Mouse (Mus musculus): ENCODE data around the gene Fbxo10.
"Not testable (repeated sequence)": the region's sequence is repeated elsewhere in the genome, so short reads cannot be mapped to it uniquely, and the experiment has no call there.

The Fbxo10 gene

DNA sequence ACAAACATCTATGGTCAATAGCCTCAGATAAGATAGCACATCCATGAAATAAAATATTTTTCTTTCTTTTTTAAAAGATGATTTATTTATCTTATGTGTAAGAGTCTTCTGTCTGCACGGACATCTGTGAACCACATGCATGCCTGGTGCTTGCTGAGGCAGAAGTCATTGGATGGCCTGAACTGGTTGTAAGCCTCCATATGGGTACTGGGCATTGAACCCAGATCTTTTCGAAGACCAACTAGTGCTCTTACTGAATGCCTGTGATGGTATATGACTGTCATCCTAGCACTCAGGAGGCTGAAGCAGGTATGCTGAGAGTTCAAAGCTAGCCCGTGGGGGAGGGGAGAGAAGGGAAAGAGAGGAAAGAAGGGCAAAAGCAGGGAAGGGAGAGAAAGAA lies 86.3 kb downstream of the Fbxo10 start:
- no peak for DNase-seq

DNA sequence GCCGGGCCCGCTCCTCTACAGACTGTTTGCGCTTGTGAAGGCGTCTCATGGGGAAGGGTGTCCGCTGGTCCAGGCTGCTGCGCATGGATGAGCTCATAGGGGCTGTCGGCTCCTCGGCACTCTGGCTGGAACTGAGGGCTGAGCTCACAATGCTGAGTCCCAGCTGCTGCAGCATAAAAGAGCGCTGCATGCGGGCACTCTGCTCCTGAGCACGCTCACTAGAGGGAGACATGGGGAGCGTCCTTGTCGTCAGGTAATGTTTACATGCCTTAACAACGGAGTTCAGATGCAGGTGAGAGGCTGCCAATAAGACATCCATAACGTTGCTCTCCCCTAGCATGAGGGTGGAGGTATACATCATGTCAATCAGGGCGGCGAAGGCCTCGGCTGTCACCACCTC lies 89.6 kb downstream of the Fbxo10 start:
- DNase-seq, result no peak

DNA sequence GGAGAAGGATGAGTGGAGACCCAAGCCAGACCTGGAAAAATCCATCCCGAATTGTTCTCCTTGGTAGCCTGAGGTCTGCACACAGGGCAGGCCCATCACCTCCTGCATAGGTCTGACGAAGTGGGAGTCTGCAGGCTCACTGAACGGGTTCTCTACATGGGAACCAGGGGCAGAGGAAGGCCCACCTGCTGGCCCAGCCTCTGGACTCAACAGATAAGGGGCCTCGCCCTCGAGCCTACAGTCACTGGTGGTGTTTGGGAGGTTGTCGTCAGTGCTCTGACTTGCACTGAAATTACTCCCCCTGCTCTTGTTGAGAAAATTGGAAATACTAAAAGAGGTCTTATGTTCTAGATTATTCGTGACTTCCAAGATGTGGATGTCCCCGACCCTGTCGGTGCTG lies 90.6 kb downstream of the Fbxo10 start:
- DNase-seq, result no peak

DNA sequence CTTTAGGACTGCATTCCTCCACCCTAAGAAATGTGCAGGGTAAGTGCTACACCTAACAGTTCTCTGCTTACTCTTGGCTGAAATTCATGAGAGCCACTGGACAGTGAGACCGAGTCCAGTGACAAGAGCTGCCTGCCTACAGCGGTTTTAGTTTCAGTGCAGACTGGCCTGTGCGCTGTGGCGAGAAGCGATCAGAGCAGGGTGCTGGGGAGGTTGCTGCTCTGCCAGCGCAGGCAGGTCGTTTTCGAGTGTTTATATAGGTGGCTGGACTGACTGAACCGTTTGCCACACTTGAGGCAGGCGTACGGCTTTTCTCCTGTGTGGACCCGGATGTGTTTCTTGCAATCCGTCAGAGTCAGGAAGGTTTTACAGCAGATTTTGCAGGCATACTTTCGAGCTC lies 91.2 kb downstream of the Fbxo10 start:
- DNase-seq, result not testable (repeated sequence)

DNA sequence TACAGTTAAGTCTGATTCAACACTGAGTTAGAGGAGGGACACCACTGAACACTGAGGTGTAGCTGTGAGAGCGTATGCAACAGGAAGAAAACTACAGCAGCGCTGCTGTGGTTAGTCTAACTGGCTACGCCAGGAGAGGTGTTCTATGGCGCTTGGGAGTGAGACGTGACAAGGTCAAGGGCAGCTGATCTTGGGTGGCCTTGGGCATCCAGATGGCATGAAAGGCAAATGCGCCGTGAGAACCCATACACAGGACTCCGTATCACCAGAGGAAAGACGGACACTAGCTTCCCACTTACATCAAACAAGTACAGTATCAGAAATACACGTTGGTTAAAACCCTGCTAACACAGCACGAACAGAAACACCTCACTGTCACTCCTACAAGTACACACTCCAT lies 92.1 kb downstream of the Fbxo10 start:
- DNase-seq, result not testable (repeated sequence)

DNA sequence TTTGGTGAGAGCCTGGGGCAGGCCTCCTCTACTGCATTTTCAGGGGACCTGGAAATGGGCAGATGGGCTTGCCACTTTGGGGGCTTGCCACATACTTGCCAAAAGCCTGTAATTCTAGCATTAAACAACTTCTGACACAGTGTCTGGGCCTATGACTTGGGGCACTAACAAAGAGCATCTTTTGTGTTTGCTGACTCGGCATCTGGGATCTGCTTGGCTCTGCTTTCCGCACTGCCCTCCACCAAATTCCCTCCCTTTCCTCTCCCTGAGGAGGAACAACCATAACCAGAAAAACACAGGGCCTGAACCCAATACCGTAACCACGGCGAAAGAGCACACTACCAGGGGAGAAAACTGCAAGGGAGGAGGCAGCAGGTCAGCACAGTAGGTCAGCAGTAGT lies 93.8 kb downstream of the Fbxo10 start:
- no peak for DNase-seq

All from cerebellum, adult 18-20 months (tissue).